Mouse (Mus musculus) stomach, embryonic 14.5 days (tissue): ENCODE results near the gene Alpl. TPM values are rescaled to one million over a fixed set of nuclear protein-coding genes. Genes with fewer than 3 reads are reported as not detected.

Source experiments
- ATAC-seq: fragments of 200-750 bp; cut with Nextera tagmentation; 2 replicates; pipeline ENCODE4 v1.8.0; 2017; ENCODE audit warnings: low read depth, moderate TSS enrichment; ENCODE audit not compliant: insufficient number of reproducible peaks, insufficient read depth, low FRiP score
- H3K27ac ChIP-seq: fragments of 300-500 bp; sonication (generic); 2 replicates; pipeline ENCODE4 v1.5.1; 2014; ENCODE audit warnings: mild to moderate bottlenecking, low read length, moderate library complexity, mixed read lengths
- H3K27me3 ChIP-seq: fragments of 300-500 bp; sonication (generic); 2 replicates; pipeline ENCODE4 v1.6.1; 2014; ENCODE audit warnings: low read length, control low read depth, mixed read lengths; ENCODE audit not compliant: control insufficient read depth, insufficient read depth
- H3K36me3 ChIP-seq: fragments of 300-500 bp; sonication (generic); 2 replicates; pipeline ENCODE4 v1.6.1; 2014; ENCODE audit warnings: mild to moderate bottlenecking, control low read depth, low read length, moderate library complexity, mixed read lengths; ENCODE audit not compliant: control insufficient read depth, insufficient read depth
- H3K4me1 ChIP-seq: fragments of 300-500 bp; sonication (generic); 2 replicates; pipeline ENCODE4 v1.6.1; 2014; ENCODE audit warnings: low read length, control low read depth, mixed read lengths; ENCODE audit not compliant: control insufficient read depth, insufficient read depth
- H3K4me2 ChIP-seq: fragments of 300-500 bp; sonication (generic); replicated peaks from 2 replicates; pipeline ENCODE4 v1.6.1; 2014; ENCODE audit warnings: low read depth, low read length, control low read depth
- H3K4me3 ChIP-seq: fragments of 300-500 bp; sonication (generic); 2 replicates; pipeline ENCODE4 v1.5.1; 2014; ENCODE audit warnings: low read depth, low read length, control low read depth
- H3K9ac ChIP-seq: fragments of 300-500 bp; sonication (generic); replicated peaks from 2 replicates; pipeline ENCODE4 v1.6.1; 2014; ENCODE audit warnings: low read depth, mild to moderate bottlenecking, control low read depth, low read length, moderate library complexity, mixed read lengths
- H3K9me3 ChIP-seq: fragments of 300-500 bp; sonication (generic); 2 replicates; pipeline ENCODE4 v1.6.1; 2016; ENCODE audit warnings: low read depth, low read length, control low read depth; ENCODE audit not compliant: control insufficient read depth
- WGBS: fragments of 180-500 bp; shearing (Covaris S2); extraction: QIAGEN DNeasy Blood & Tissue Kit; methylation state at CpG from one replicate; pipeline ENCODE4 v1.1.7; 2014; 5-methylcytosine and 5-hydroxymethylcytosine counted together
- polyA plus RNA-seq: library from polyadenylated mRNA; unstranded; fragments of >200 nt; fragmentation: Nextera tagmentation; extraction: Ambion mirVana; gene quantifications from 2 replicates; pipeline ENCODE4 v1.2.1, GENCODE M21; 2014

The Alpl gene
- polyA plus RNA-seq, 1 experiment from 2014 or later, result 24.9 TPM

DNA sequence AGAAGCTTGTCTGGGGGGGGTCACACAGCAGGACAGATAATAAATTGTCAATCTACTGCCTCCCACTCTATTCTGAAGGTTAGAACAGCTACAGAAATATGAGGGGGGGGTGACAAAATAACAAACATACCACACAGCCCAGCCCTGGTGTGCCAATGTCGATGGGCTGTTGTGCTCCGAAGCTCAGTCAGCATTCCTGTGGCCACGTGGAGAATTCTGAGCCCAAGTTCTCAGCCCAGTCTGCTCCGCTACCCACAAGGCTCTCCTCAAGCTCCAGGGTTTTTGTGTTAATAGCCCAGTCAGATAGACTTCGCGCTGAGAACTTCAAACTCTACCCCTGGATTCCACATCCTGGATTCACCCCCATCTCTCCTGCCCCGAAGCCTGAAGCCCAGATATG lies 2.6 kb downstream of the Alpl start:
- no peaks in the 10 kb centered on the region for H3K36me3 ChIP-seq
- no peak for ATAC-seq
- H3K4me2 ChIP-seq, result no peak overlapping the region
- 81% methylated on average over 7 of the region's 7 CpGs for WGBS
- no peak overlapping the region for H3K27ac ChIP-seq
- no peak overlapping the region for H3K9ac ChIP-seq
- H3K9me3 ChIP-seq, result no peaks in the 10 kb centered on the region
- H3K4me3 ChIP-seq, result no peak overlapping the region
- peaks cover 5% of the 10 kb centered on the region; the same call in 1 of the 2 replicates for H3K4me1 ChIP-seq
- peaks cover 9% of the 10 kb centered on the region; the same call in 1 of the 2 replicates for H3K27me3 ChIP-seq

GRCm38 (mm10) chr4:137791440-137791839 lies 4.7 kb downstream of the Alpl start:
- Histone ChIP-seq H3K9ac (no peak overlapping the region), H3K27me3 (peaks cover 9% of the 10 kb centered on the region; the same call in 1 of the 2 replicates), H3K4me2 (no peak overlapping the region), H3K9me3 (no peaks in the 10 kb centered on the region), H3K36me3 (no peaks in the 10 kb centered on the region), H3K27ac (no peak overlapping the region), H3K4me1 (peaks cover 5% of the 10 kb centered on the region; the same call in 1 of the 2 replicates), H3K4me3 (no peak overlapping the region)
- no peak for ATAC-seq
- 25% methylated on average over 7 of the region's 7 CpGs for WGBS

DNA sequence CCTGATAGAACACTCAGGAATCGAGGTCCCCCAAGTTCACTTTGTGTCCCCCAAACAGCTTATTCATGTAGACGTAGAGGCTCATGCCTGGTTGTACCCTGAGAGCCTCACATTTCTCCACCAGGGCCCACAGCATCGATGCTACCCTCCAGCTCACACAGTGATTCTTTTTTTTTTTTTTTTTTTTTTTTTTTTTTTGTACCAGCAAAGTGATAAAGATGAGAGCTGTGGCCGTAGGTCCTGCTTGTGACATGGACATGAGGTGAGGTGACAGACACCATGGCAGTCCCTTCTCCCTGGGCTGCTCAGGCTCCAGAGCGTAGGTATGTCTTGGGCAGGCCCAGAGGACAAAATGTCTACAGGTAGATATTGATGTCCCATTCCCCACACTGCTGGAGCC lies 5.2 kb downstream of the Alpl start:
- no peaks in the 10 kb centered on the region for H3K9me3 ChIP-seq
- no peak overlapping the region for H3K4me3 ChIP-seq
- peaks cover 4% of the 10 kb centered on the region; the same call in 1 of the 2 replicates for H3K4me1 ChIP-seq
- H3K9ac ChIP-seq, result no peak overlapping the region
- H3K4me2 ChIP-seq, result no peak overlapping the region
- ATAC-seq, result no peak
- no peak overlapping the region for H3K27ac ChIP-seq
- peaks cover 9% of the 10 kb centered on the region; the same call in 1 of the 2 replicates for H3K27me3 ChIP-seq
- 83% methylated on average over 5 of the region's 5 CpGs for WGBS
- H3K36me3 ChIP-seq, result no peaks in the 10 kb centered on the region

GRCm38 (mm10) chr4:137788511-137789049 lies 7.6 kb downstream of the Alpl start:
- ATAC-seq, result no peak; the same call in 1 of the 2 replicates
- no peak overlapping the region for H3K4me2 ChIP-seq
- no peak overlapping the region for H3K27ac ChIP-seq
- H3K9ac ChIP-seq, result no peak overlapping the region
- no peaks in the 10 kb centered on the region for H3K9me3 ChIP-seq
- no peaks in the 10 kb centered on the region for H3K27me3 ChIP-seq
- H3K4me3 ChIP-seq, result no peak overlapping the region
- WGBS, result 70% methylated on average over 7 of the region's 7 CpGs
- peaks cover 6% of the 10 kb centered on the region; the same call in 1 of the 2 replicates for H3K4me1 ChIP-seq
- H3K36me3 ChIP-seq, result no peaks in the 10 kb centered on the region

DNA sequence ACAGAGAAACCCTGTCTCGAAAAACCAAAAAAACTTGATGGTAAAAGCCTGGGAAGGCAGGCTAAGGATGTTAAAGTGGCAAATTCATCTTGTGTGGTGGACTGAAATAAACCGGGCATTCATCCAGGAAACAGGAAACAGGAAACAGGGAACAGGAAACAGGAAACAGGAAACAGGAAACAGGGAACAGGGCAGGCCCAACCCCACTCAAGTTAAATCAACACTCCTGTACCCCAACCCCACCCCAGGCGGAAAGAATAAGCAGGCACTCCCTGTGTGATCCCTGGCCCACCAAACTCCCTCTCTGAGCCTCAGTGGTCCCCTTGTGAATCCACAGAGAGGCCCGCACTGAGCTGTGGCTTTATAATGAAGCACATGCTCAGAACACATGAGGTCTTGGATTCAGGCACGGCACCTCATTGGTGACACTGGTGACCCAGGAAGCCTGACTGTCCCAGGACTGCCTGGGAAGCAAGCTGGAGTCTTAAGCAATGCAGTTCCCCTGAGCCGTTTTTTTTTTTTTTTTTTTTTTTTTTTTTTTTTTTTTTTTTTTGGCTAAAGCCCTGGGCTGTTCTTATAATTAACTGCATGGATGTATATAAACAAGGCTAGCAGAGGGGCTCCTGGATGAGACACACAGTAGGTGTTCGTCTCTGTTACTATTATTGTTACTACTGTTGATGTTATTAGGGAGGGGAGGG lies 8.4 kb downstream of the Alpl start:
- H3K4me2 ChIP-seq, result no peak overlapping the region
- H3K9ac ChIP-seq, result no peak overlapping the region
- H3K4me1 ChIP-seq, result peaks cover 8% of the 10 kb centered on the region; the same call in 1 of the 2 replicates
- H3K27ac ChIP-seq, result no peak overlapping the region
- H3K4me3 ChIP-seq, result no peak overlapping the region
- no peaks in the 10 kb centered on the region for H3K27me3 ChIP-seq
- WGBS, result 78% methylated on average over 7 of the region's 7 CpGs
- no peaks in the 10 kb centered on the region for H3K36me3 ChIP-seq
- no peak for ATAC-seq
- no peaks in the 10 kb centered on the region for H3K9me3 ChIP-seq

GRCm38 (mm10) chr4:137786488-137786887 lies 9.7 kb downstream of the Alpl start:
- no peak overlapping the region for H3K4me3 ChIP-seq
- H3K36me3 ChIP-seq, result no peaks in the 10 kb centered on the region
- ATAC-seq, result no peak
- H3K27ac ChIP-seq, result no peak overlapping the region
- H3K4me2 ChIP-seq, result no peak overlapping the region
- H3K9ac ChIP-seq, result no peak overlapping the region
- H3K4me1 ChIP-seq, result peaks cover 8% of the 10 kb centered on the region; the same call in 1 of the 2 replicates
- H3K9me3 ChIP-seq, result no peaks in the 10 kb centered on the region
- 73% methylated on average over 6 of the region's 6 CpGs for WGBS
- no peaks in the 10 kb centered on the region for H3K27me3 ChIP-seq

GRCm38 (mm10) chr4:137785270-137785669 lies 10.9 kb downstream of the Alpl start:
- Histone ChIP-seq H3K9me3 (no peaks in the 10 kb centered on the region), H3K4me1 (peaks cover 8% of the 10 kb centered on the region; the same call in 1 of the 2 replicates), H3K4me2 (no peak overlapping the region), H3K4me3 (no peak overlapping the region), H3K9ac (no peak overlapping the region), H3K36me3 (no peaks in the 10 kb centered on the region), H3K27me3 (no peaks in the 10 kb centered on the region), H3K27ac (no peak overlapping the region)
- WGBS, result 71% methylated on average over 6 of the region's 6 CpGs
- ATAC-seq, result no peak

DNA sequence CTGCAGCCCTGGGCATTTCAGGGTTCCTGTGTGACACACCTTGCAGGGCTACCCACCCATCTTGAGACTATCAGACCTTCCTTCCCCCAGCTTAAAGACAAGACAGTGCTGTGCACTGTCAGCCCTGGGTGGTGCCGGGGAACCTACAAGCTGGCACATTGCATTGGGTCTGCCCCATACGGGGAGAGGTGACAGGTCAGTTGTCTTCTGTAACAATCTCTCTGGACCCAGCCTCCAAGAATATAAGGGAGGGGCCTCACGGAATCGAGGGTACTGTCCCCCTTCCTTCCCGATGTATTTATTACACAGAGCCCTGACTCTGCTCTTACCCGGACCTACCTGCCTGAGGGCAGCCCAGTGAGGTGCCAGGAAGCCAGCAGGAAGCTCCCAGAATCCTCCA lies 11.4 kb downstream of the Alpl start:
- no peaks in the 10 kb centered on the region for H3K9me3 ChIP-seq
- H3K36me3 ChIP-seq, result no peaks in the 10 kb centered on the region
- WGBS, result 84% methylated on average over 6 of the region's 6 CpGs
- H3K27ac ChIP-seq, result no peak overlapping the region
- H3K4me2 ChIP-seq, result no peak overlapping the region
- no peaks in the 10 kb centered on the region for H3K27me3 ChIP-seq
- no peak overlapping the region for H3K9ac ChIP-seq
- no peak for ATAC-seq
- H3K4me3 ChIP-seq, result no peak overlapping the region
- peaks cover 8% of the 10 kb centered on the region; the same call in 1 of the 2 replicates for H3K4me1 ChIP-seq
